Mouse (Mus musculus) Patski (cell line): ENCODE results near the gene Wrap53. TPM values are rescaled to one million over a fixed set of nuclear protein-coding genes. Genes with fewer than 3 reads are reported as not detected.
A peak's percentile ranks its signal among the peaks of the same experiment; 100 is the strongest.

Experiments
- ATAC-seq: fragments of 100-300 bp; one replicate; pipeline ENCODE4 v1.8.0; 2021
- CTCF ChIA-PET: fragments of 350-600 bp; sonication (Branson Sonifier 250); formaldehyde crosslinking; loops from one replicate; lab custom pipeline; 2022; ENCODE audit warnings: inconsistent platforms; lab: Charles Lee
- POLR2A ChIA-PET: fragments of 350-600 bp; sonication (Branson Sonifier 250); formaldehyde crosslinking; loops from one replicate; lab custom pipeline; 2022; ENCODE audit warnings: antibody characterized with exemption, inconsistent platforms; lab: Charles Lee
- DNase-seq: peaks from one replicate; pipeline ENCODE4 v3.0.0-alpha.2; 2011; ENCODE audit warnings: low read depth, low spot score
- H3K27me3 ChIP-seq: fragments of 371-371 bp; one replicate; pipeline ENCODE4 v1.5.1; 2021
- CTCF ChIP-seq: fragments of 100-300 bp; IDR thresholded peaks from one replicate; pipeline ENCODE4 v1.5.1; 2021
- in situ Hi-C: fragments of 300-500 bp; cut with MboI; formaldehyde crosslinking; loops from 3 replicates; pipeline ENCODE4 v1.11.1; 2018; ENCODE audit warnings: low pct_unique_long_range_greater_than_20kb, mixed read lengths
- polyA plus RNA-seq: library from polyadenylated mRNA; unstranded; gene quantifications from one replicate; pipeline ENCODE4 v1.2.3, GENCODE M21; 2021

Wrap53 gene
- polyA plus RNA-seq, 1 experiment from 2014 or later: 11.4 TPM

DNA sequence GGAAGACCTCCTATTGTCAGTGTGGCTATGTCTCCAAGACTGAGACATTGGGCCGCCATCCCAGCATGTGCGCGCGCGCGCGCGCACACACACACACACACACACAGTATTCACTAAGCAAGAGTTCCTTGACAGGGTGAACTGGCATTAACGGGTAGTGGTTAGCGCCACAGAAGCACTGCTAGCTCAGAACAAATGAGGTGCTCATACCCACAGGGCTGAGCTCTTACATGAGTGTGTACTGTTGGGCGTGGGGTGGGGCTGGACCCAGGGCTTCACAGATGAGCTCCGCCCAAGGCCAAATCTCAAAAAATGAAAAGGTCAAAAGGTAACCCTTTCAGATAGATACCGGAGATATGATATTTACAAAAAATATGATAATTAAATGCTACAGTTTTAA lies 4.9 kb upstream of the Wrap53 start:
- no peak for TF ChIP-seq CTCF
- CTCF ChIA-PET: interaction anchor here (2.1 kb wide), 1 partner anchor 29 kb away, joined by 7 read pairs; no protein-coding TSS in a partner anchor
- ATAC-seq: no peak
- DNase-seq: no peak
- in situ Hi-C loops: loop anchor here (5.0 kb wide), 1 partner anchor 37 kb away; the partner anchor contains the start of gene Sat2
- POLR2A ChIA-PET: no interaction called here
- no peaks in the 10 kb centered on the region for H3K27me3 ChIP-seq

DNA sequence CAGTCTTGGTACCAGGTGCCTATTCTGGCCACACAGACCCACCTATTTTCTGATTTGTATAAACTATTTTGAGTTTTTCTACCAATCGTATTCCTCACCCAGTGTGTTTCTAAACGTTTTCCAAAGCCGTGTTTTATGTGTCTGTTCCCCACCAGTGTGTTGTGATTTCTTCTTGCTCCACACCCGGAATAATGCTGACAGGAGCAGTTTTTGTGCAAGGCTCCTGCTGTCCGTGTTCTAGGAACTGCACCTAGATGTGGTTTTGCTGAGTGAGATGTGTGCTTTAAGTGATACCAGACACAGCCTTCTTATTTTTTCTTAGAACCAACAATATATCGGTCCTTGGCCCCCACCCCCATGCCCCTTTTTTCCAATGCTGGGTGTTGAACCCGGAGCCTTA lies 4.0 kb upstream of the Wrap53 start:
- in situ Hi-C loops: loop anchor here (5.0 kb wide), 1 partner anchor 38 kb away; the partner anchor contains the start of gene Sat2
- ATAC-seq: no peak
- no peaks in the 10 kb centered on the region for H3K27me3 ChIP-seq
- ChIA-PET CTCF (no interaction called here), POLR2A (no interaction called here)
- no peak for DNase-seq
- TF ChIP-seq CTCF: no peak

DNA sequence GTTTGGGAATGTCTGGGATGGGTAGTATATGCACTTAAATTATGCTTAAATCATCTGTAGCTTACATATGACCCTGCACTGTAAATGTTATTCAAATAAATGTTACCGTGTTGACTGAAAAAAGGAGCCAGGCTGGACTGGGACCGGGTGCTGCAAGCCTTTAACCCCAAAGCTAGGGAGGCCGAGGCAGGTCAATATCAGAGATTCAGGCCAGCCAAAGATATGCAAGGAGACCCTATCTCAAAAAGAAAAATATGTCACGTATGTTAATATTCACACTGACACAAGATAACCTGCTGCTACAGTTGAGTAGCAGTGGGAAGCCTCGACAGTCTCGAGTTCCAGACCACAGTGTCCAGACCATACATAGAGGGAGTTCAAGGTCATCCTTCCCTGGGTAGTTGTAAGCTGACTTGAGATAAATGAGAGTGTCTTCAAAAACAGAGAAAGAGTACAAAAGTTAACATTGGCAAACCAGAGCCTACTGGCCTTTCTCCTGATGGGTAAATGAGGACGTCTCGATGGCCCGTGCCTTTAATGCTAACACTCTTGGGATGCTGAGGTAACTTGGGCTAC lies 2.3 kb upstream of the Wrap53 start:
- in situ Hi-C loops: loop anchor here (5.0 kb wide), 1 partner anchor 40 kb away; the partner anchor contains the start of gene Sat2
- TF ChIP-seq CTCF: no peak
- no peaks in the 10 kb centered on the region for H3K27me3 ChIP-seq
- ATAC-seq (no peak), DNase-seq (no peak)
- CTCF ChIA-PET: interaction anchor here (1.0 kb wide), 1 partner anchor 36 kb away, joined by 4 read pairs; no protein-coding TSS in a partner anchor
- POLR2A ChIA-PET: interaction anchor here (1.2 to 1.5 kb wide), 2 partner anchors 8 to 18 kb away, joined by 3 to 4 read pairs; no protein-coding TSS in a partner anchor

DNA sequence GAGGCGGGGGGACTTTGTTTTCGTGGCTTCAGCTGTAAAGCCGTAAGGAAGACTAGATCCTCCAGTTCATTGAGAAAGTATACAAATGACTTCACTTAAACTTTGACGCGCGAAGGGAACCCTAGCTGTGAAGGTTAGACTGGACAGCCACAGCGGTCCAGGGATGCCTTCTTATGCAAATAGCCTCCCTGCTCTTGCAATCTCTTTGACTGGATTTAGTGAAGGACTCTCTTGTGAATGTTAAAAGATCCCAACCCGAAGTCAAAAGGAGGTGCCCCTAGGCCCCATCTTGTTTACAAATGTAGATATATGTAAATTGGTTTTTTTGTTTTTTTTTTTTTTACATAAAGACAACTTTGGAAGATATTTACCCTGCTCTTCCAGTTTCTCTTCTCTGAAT lies 1.8 kb upstream of the Wrap53 start:
- DNase-seq: no peak
- TF ChIP-seq CTCF: no peak
- POLR2A ChIA-PET: interaction anchor here (0.7 to 1.5 kb wide), 3 partner anchors 9 to 26 kb away, joined by 3 to 4 read pairs (median 3); no protein-coding TSS in a partner anchor
- CTCF ChIA-PET: interaction anchor here (1.0 kb wide), 1 partner anchor 35 kb away, joined by 4 read pairs; no protein-coding TSS in a partner anchor
- no peaks in the 10 kb centered on the region for H3K27me3 ChIP-seq
- no peak for ATAC-seq
- in situ Hi-C loops: loop anchor here (5.0 kb wide), 1 partner anchor 40 kb away; the partner anchor contains the start of gene Sat2

DNA sequence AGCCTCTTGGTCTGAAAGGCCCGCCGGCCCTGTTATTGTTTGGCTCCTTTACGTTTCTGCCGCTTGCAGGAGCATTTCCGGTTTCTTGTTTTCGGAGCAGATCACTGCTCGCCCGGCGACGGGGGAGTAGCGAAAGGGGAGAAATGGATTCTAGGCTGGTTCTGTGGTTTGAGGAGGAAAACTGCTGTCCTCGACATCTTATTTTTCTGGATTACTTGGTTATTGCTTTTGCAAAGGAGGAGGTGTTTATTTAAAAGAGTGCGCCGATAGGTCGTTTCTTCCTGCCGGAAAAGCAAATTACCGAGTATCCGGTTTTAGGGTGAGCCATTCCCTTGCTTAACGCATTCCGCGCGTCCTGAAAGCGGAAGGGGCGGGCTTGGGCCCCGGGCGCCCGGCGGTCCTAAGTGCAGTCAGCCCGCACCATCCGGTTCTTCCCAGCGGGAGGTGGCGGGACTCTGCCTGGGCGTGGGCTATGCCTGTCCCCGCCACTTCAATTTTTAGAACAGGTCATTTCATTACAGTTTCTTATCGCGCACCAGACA lies 1.2 kb upstream of the Wrap53 start:
- in situ Hi-C loops: loop anchor here (5.0 kb wide), 1 partner anchor 41 kb away; the partner anchor contains the start of gene Sat2
- TF ChIP-seq CTCF: no peak
- POLR2A ChIA-PET: interaction anchor here (0.6 to 1.2 kb wide), 3 partner anchors 9 to 27 kb away, joined by 3 to 4 read pairs (median 3); no protein-coding TSS in a partner anchor

DNA sequence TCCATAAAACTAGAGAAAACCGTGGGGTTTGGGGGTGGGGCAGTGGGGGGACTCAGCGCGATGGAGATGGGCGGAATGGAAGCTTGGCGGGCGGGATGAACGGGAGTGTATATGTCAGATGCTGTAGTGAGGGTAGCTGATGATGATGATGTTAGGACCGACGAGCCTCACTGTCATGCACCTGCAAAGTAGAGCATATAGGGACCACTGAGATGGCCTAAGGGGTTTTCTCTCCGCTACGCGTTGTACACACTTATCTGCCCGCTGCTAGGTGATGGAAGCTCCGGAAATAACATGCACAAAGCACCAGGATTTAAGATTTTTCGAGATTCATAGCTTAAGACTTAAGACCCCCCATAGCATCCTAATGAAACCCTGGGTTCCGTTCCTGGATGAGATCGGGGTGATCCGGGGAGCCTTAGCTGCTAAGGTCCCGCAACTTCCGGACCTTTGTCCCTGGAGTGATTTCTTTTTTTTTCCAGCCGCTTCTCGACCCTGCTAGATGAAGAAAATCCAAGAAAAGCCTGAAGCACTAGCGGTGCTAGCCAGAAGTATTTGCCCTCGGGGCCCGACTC lies 604 bp upstream of the Wrap53 start:
- in situ Hi-C loops: loop anchor here (5.0 kb wide), 1 partner anchor 42 kb away; the partner anchor contains the start of gene Sat2
- TF ChIP-seq CTCF: no peak
- ATAC-seq (no peak), DNase-seq (no peak)
- ChIA-PET CTCF (interaction anchor here (1.0 to 1.6 kb wide), 3 partner anchors 20 to 36 kb away, joined by 3 to 7 read pairs (median 3); no protein-coding TSS in a partner anchor), POLR2A (interaction anchor here (0.5 to 1.2 kb wide), 3 partner anchors 9 to 59 kb away, joined by 3 to 4 read pairs (median 3); no protein-coding TSS in a partner anchor)
- no peaks in the 10 kb centered on the region for H3K27me3 ChIP-seq

More for the DNA sequence above, 1.2 kb upstream of the Wrap53 start:
- CTCF ChIA-PET: interaction anchor here (1.4 to 1.6 kb wide), 2 partner anchors 19 to 34 kb away, joined by 3 to 7 read pairs; no protein-coding TSS in a partner anchor
- ATAC-seq: peak; percentile 68
- H3K27me3 ChIP-seq: no peaks in the 10 kb centered on the region
- DNase-seq: peak; percentile 58

DNA sequence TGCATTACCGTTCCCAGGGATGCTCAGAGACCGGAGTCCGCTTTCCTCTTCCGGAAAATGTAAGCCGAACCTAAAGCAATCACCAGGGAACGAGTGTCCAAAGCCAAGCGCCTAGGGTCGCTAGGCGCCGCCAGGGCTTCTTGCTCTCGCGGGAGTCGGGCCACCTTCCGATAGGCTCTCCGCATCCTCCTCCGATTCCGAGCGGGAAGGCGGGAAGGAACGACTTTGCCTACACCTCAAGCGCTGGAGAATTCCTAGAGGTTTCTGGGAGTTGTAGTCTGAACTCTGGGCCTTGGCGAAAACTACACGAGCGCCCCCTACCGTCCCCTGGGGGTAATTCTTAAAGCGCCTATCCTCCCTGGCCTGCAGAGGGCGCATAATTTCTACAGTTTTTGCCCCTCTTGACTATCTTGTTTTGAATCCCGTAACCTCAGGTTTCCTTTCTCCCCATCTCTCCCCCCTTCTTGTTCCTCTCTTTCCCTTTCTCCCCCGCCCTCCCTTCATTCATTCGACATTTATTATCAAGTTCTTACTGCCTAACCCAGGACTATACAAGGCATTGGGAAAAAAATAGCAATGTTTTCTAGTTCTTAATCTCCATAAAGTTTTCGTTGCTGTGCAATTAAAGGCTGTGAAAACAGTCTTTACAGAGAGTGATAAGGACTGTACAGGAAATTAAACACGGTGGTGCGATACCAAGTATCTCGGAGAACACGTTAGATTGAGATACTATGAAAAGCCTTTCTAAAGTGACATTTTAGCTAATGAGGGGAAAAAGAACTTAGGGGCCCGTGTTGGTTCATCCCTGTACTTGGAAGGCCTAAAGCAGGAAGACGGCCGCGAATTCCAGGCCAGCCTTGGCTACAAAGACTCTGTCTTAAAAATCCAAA lies 682 bp downstream of the Wrap53 start:
- TF ChIP-seq CTCF: peak; percentile 99
- H3K27me3 ChIP-seq: no peaks in the 10 kb centered on the region
- ATAC-seq (peak; percentile 85), DNase-seq (peak; percentile 73)
- in situ Hi-C loops: loop anchor here (5.0 kb wide), 1 partner anchor 43 kb away; the partner anchor contains the start of gene Sat2
- ChIA-PET CTCF (interaction anchor here (0.7 to 1.6 kb wide), 6 partner anchors 18 to 254 kb away, joined by 3 to 7 read pairs (median 3); partner anchors contain the start of gene Kcnab3), POLR2A (interaction anchor here (0.5 to 1.2 kb wide), 3 partner anchors 17 to 33 kb away, joined by 3 to 7 read pairs (median 5); no protein-coding TSS in a partner anchor)

DNA sequence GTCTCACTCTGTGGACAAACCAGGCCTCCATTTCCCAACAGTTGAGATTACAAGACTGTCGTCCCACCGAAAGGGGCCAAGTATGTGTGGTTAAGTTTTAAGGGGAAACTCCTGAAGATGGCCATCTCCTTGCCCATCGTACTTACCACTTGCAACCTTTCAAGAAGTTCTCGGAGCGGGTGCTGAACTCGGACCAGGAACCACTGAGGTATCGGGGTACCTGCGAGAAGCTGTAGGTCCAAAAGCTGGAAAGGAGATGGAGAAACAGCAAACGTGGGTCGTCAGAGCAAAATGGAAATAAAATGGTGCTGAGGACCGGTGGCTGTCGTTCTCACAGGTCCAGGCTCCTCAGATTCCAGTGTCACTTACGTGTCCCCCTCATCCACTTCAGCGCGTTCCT lies 1.8 kb downstream of the Wrap53 start:
- no peak for ATAC-seq
- in situ Hi-C loops: no loop called here
- H3K27me3 ChIP-seq: no peaks in the 10 kb centered on the region
- no peak for DNase-seq
- CTCF ChIA-PET: interaction anchor here (1.4 to 1.6 kb wide), 2 partner anchors 65 to 253 kb away, joined by 3 to 4 read pairs; partner anchors contain the start of gene Kcnab3
- TF ChIP-seq CTCF: no peak
- POLR2A ChIA-PET: no interaction called here

DNA sequence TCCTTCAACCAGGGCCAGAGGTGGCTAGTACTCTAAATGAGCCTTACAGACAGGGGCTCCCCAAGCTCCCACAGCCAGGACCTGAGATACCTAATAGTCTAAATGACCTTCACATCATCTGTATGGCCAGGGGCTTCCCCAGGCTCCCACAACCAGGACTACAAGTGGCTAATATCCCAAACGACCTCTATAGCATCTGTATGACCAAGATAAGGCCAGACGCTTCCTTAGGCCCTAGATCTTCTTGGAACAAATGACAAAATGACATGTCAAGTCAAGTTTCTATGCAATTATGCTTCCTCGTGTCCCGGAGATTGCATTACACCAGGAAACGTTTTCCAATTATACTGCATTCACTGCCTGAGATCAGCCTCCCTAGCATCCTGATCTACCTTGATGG lies 3.7 kb downstream of the Wrap53 start:
- POLR2A ChIA-PET: no interaction called here
- in situ Hi-C loops: no loop called here
- ATAC-seq: no peak

More for the DNA sequence above, 3.7 kb downstream of the Wrap53 start:
- CTCF ChIA-PET: no interaction called here
- no peak for DNase-seq
- TF ChIP-seq CTCF: no peak
- no peaks in the 10 kb centered on the region for H3K27me3 ChIP-seq
